Mouse (Mus musculus) thymus, adult 2 months (tissue): ENCODE measurements around the gene Tpd52l1.

Experiments used
- CTCF ChIP-seq: fragments of 200-500 bp; IDR thresholded peaks from 2 replicates; pipeline ENCODE4 v1.5.1; 2012; ENCODE audit warnings: mild to moderate bottlenecking, control low read depth, low read length, moderate library complexity, borderline replicate concordance; ENCODE audit not compliant: control insufficient read depth, poor library complexity, insufficient read depth; ENCODE audit errors: extremely low read depth
- POLR2A ChIP-seq: fragments of 200-500 bp; IDR thresholded peaks from 2 replicates; pipeline ENCODE4 v1.6.1; 2012; ENCODE audit warnings: mild to moderate bottlenecking, low read length, control low read depth, moderate library complexity; ENCODE audit not compliant: control insufficient read depth, poor library complexity, insufficient read depth; ENCODE audit errors: extremely low read depth

- TF ChIP-seq CTCF: no peak
- TF ChIP-seq POLR2A: no peak
These were observed 109.3 kb downstream of the Tpd52l1 start for GRCm38 (mm10) chr10:31336432-31336831.
